Mouse (Mus musculus) liver, embryonic 14.5 days (tissue): Measurements from ENCODE around the gene Pstk.

Source experiments
- CTCF ChIP-seq: IDR thresholded peaks from 2 replicates; pipeline ENCODE4 v1.5.1; 2016; ENCODE audit warnings: antibody characterized with exemption, low read depth, control low read depth
- EP300 ChIP-seq: IDR thresholded peaks from 2 replicates; pipeline ENCODE4 v1.6.1; 2016; ENCODE audit warnings: antibody characterized with exemption, low read depth

GRCm38 (mm10) chr7:131362615-131363300 is 8.2 kb upstream of the Pstk start, which contains the start of gene 2310057M21Rik:
- TF ChIP-seq CTCF (no peak; the same call in 1 of the 2 replicates), EP300 (no peak)
